Mouse (Mus musculus): ENCODE measurements at regions not wholly inside any gene's neighbourhood (a gene's known extent, or its start where the extent isn't known, plus 50 kb on each side); places are given as distances from the start of the nearest gene placed in this dataset.

DNA sequence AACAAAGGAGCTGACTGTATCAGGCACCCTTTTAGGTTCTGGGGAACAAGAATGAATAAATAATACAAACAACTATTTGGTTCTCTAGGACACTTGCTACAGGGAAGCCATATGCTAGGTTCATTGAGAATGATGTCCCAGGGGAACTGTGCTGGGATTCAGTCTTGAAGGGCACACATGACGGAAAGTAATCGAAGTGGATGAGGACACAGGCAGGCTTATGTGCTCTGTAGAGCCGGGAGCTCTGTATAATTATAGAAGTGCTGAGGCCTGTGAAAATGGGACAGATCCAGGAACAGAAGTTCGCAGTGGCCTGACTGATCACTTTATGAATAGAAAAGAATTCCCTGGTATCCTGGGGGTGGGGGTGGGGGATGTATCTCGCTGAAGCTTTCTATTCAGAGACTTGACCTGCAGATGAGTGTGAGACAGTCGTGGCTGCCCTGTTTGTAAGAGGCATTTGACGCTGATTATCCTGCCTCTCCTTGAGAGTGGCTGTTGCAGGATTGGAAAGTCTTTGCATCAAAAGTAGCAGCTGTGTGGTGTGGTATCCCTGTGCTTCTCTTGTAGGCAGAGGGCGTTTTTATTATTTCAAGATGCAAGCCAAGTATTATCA is 700.2 kb downstream of the Slc4a3 start:
- TF ChIP-seq HCFC1 (IDR thresholded peaks at IDR 0.05; ENCODE audit: borderline replicate concordance, insufficient read depth, low read length) (no peak), ZNF384 (IDR thresholded peaks at IDR 0.05; ENCODE audit: low read depth, low read length) (no peak), ZC3H11A (IDR thresholded peaks at IDR 0.05; ENCODE audit: borderline replicate concordance, low read depth, low read length) (no peak), MAFK (IDR thresholded peaks at IDR 0.05; ENCODE audit: insufficient read depth, low read depth, low read length) (no peak)

Measured in ES-E14 (cell line).